Mouse (Mus musculus) cerebellum, adult (tissue): ENCODE data around the gene Gm16381.
"Not testable (repeated sequence)": the region's sequence is repeated elsewhere in the genome, so short reads cannot be mapped to it uniquely, and the experiment has no call there.

Experiments used
- ATAC-seq: cut with Nextera tagmentation; 2 replicates; pipeline ENCODE4 v1.9.2; 2017; ENCODE audit warnings: mild to moderate bottlenecking, moderate library complexity, mixed read lengths; ENCODE audit not compliant: insufficient number of reproducible peaks, low FRiP score, low TSS enrichment

Gm16381 gene

GRCm38 (mm10) chr12:87644520-87644919 lies at the start of gene Gm16381:
Gm16381 (minus strand) TSS chr12:87644620.
- not testable (repeated sequence) for ATAC-seq

- ATAC-seq = not testable (repeated sequence)
These were observed 8.7 kb upstream of the Gm16381 start for GRCm38 (mm10) chr12:87652916-87653703.

- not testable (repeated sequence) for ATAC-seq
These were observed 25.9 kb downstream of the Gm16381 start, which contains the start of gene Gm4027 for GRCm38 (mm10) chr12:87618569-87618968. Gm4027 (plus strand) TSS chr12:87618869.

- ATAC-seq = not testable (repeated sequence)
These were observed 42.0 kb downstream of the Gm16381 start, which contains the start of gene Oog1 for GRCm38 (mm10) chr12:87602388-87602787. Oog1 (plus strand) TSS chr12:87602688.

- not testable (repeated sequence) for ATAC-seq
These were observed 43.0 kb downstream of the Gm16381 start for GRCm38 (mm10) chr12:87601388-87601787.
